Mouse (Mus musculus): ENCODE measurements around the gene Zfp524. TPM values are rescaled to one million over a fixed set of nuclear protein-coding genes. Genes with fewer than 3 reads are reported as not detected.

The Zfp524 gene
- total RNA-seq, 2 experiments from 2014 or later = 5.8 to 6.0 TPM

GRCm38 (mm10) chr7:5037467-5037866 is 23.3 kb downstream of the Zfp524 start:
- intact Hi-C loops (cut with DNase I; ENCODE audit: low total_unique reads) = no loop called here
- DNase-seq = no peak

GRCm38 (mm10) chr7:5038109-5038732 is 24.0 kb downstream of the Zfp524 start, which contains the start of gene Zfp784:
TSS of gene Zfp784 (minus strand) at chr7:5038446.
- DNase-seq = peak; percentile 94
- intact Hi-C loops (cut with DNase I; ENCODE audit: low total_unique reads) = no loop called here

- no peak for DNase-seq
- intact Hi-C loops (cut with DNase I; ENCODE audit: low total_unique reads) = no loop called here
Measured at GRCm38 (mm10) chr7:5038940-5039339, 24.7 kb downstream of the Zfp524 start.

- DNase-seq = no peak
- intact Hi-C loops (cut with DNase I; ENCODE audit: low total_unique reads) = no loop called here
Measured at GRCm38 (mm10) chr7:5044981-5045380, 30.8 kb downstream of the Zfp524 start.

- DNase-seq = no peak
- intact Hi-C loops (cut with DNase I; ENCODE audit: low total_unique reads) = loop anchor here (2.0 kb wide), 1 partner anchor 103 kb away; no protein-coding TSS in a partner anchor
Measured at GRCm38 (mm10) chr7:5046112-5046511, 31.9 kb downstream of the Zfp524 start.

GRCm38 (mm10) chr7:5047313-5047712 is 33.1 kb downstream of the Zfp524 start:
- no peak for DNase-seq

GRCm38 (mm10) chr7:5051193-5052192 is 37.3 kb downstream of the Zfp524 start, which contains the start of gene Zfp580:
TSS of gene Zfp580 (plus strand) at chr7:5051538.
- DNase-seq = peak; percentile 80
- intact Hi-C loops (cut with DNase I; ENCODE audit: low total_unique reads) = loop anchor here (2.0 to 5.0 kb wide), 2 partner anchors 34 to 55 kb away; partner anchors contain the start of genes Gm44973 and Zfp579

More at GRCm38 (mm10) chr7:5047313-5047712, 33.1 kb downstream of the Zfp524 start:
- intact Hi-C loops (cut with DNase I; ENCODE audit: low total_unique reads) = loop anchor here (2.0 kb wide), 1 partner anchor 105 kb away; no protein-coding TSS in a partner anchor

GRCm38 (mm10) chr7:5052438-5052837 is 38.2 kb downstream of the Zfp524 start:
- intact Hi-C loops (cut with DNase I; ENCODE audit: low total_unique reads) = loop anchor here (2.0 to 5.0 kb wide), 2 partner anchors 35 to 56 kb away; partner anchors contain the start of genes Gm44973 and Zfp579
- DNase-seq = no peak

- no peak for DNase-seq
- intact Hi-C loops (cut with DNase I; ENCODE audit: low total_unique reads) = loop anchor here (2.0 to 5.0 kb wide), 2 partner anchors 36 to 56 kb away; partner anchors contain the start of genes Gm44973 and Zfp579
Measured at GRCm38 (mm10) chr7:5052931-5053343, 38.7 kb downstream of the Zfp524 start.

- DNase-seq = peak; percentile 24
- intact Hi-C loops (cut with DNase I; ENCODE audit: low total_unique reads) = loop anchor here (2.0 to 5.0 kb wide), 2 partner anchors 36 to 57 kb away; partner anchors contain the start of genes Gm44973 and Zfp579
Measured at GRCm38 (mm10) chr7:5053456-5054179, 39.4 kb downstream of the Zfp524 start.

GRCm38 (mm10) chr7:5056651-5057263 is 42.5 kb downstream of the Zfp524 start:
- no peak for DNase-seq
- intact Hi-C loops (cut with DNase I; ENCODE audit: low total_unique reads) = no loop called here

GRCm38 (mm10) chr7:5057381-5057780 is 43.2 kb downstream of the Zfp524 start:
- no peak for DNase-seq
- intact Hi-C loops (cut with DNase I; ENCODE audit: low total_unique reads) = no loop called here

- no peak for DNase-seq
Measured at GRCm38 (mm10) chr7:5057804-5058203, 43.6 kb downstream of the Zfp524 start.

GRCm38 (mm10) chr7:5058631-5059030 is 44.4 kb downstream of the Zfp524 start:
- intact Hi-C loops (cut with DNase I; ENCODE audit: low total_unique reads) = no loop called here
- DNase-seq = no peak

More at GRCm38 (mm10) chr7:5057804-5058203, 43.6 kb downstream of the Zfp524 start:
- intact Hi-C loops (cut with DNase I; ENCODE audit: low total_unique reads) = no loop called here

GRCm38 (mm10) chr7:5059421-5059820 is 45.2 kb downstream of the Zfp524 start:
- no peak for DNase-seq
- intact Hi-C loops (cut with DNase I; ENCODE audit: low total_unique reads) = no loop called here

GRCm38 (mm10) chr7:5060239-5060731 is 46.1 kb downstream of the Zfp524 start:
- intact Hi-C loops (cut with DNase I; ENCODE audit: low total_unique reads) = no loop called here
- DNase-seq = peak; percentile 83

- DNase-seq = peak; percentile 98
- intact Hi-C loops (cut with DNase I; ENCODE audit: low total_unique reads) = no loop called here
Measured at GRCm38 (mm10) chr7:5060944-5061773, 46.9 kb downstream of the Zfp524 start.

Data from gastrocnemius, postnatal 14 days (tissue).